Mouse (Mus musculus): ENCODE results near the gene Gsdma2.

DNA sequence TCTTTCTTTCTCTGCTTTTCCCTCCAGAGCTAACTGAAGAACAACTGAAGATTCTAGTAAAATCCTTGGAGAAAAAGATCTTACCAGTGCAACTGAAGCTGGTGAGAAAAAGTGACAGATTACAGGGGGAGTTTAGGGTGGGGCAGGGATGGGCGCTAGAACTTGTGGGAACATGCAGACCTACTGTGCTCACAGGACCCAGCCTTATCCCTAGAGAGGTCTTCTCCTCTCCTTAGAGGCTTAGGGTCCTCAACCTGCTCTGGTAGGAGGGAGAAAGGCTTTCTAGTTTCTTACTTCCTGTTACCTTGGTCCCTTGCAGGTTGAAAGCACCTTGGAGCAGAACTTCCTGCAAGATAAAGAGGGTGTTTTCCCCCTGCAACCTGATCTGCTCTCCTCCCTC lies 9.1 kb upstream of the Gsdma2 start:
- TF ChIP-seq POLR2A (IDR thresholded peaks at IDR 0.05; ENCODE audit: low read depth, low read length) (no peak), CTCF (IDR thresholded peaks at IDR 0.05; ENCODE audit: extremely low read depth, insufficient read depth, insufficient read length, insufficient replicate concordance) (no peak)

All from spleen, adult 2 months (tissue).